ENCODE assay signal across 25 mouse cellular contexts in genomic region chr5:42239806-42240205, GRCm38 (mm10).
DNase-seq lines count a peak whose midpoint lies in the region; ATAC-seq and TF ChIP-seq lines count a peak whose summit lies in the region.
"Had no signal": no experiment of that assay in that cellular context is flagged by ENCODE, and none has a peak within 500 bp of the region (broad histone marks: within the 10 kb centered on the region; RNA-seq: fewer than 3 reads in every experiment).

No protein-coding gene starts in this region.

- H3K27me3 ChIP-seq in liver, embryonic 11.5 days (replicated peaks; ENCODE audit: control insufficient read depth, insufficient read depth, low read length) = no peaks in the 10 kb centered on the region
- H3K27me3 ChIP-seq: forebrain, embryonic 13.5 days; heart, embryonic 12.5 days; heart, embryonic 15.5 days; hindbrain, embryonic 13.5 days had no signal

- H3K36me3 ChIP-seq in liver, embryonic 11.5 days (ENCODE audit: control insufficient read depth, insufficient read depth, low read length) = no peaks in the 10 kb centered on the region
- H3K36me3 ChIP-seq: forebrain, embryonic 10.5 days; heart, embryonic 12.5 days; heart, embryonic 15.5 days; hindbrain, embryonic 10.5 days; hindbrain, embryonic 13.5 days had no signal

- DNase-seq in layer of hippocampus, adult 2 months (ENCODE audit: low spot score in 2 of 2) = no peak
- DNase-seq in layer of hippocampus, postnatal 36 days = no peak
- DNase-seq in right cerebral cortex, postnatal 25 days = peak; percentile 29
- DNase-seq in right cerebral cortex, adult 2 months (ENCODE audit: low spot score in 2 of 2) = no peak
- DNase-seq in telencephalon, adult 2 months (ENCODE audit: low read depth, low spot score) = peak; percentile 64
- DNase-seq in liver, embryonic 11.5 days (ENCODE audit: low spot score) = no peak
- DNase-seq: adrenal gland, adult 2 months; adrenal gland, postnatal 14 days; cerebellum, adult 11-12 months; cerebellum, adult 8-10 months; cerebellum, postnatal 10 days; cerebellum, postnatal 36 days; forebrain, postnatal 0 days; gastrocnemius, postnatal 25 days; heart, adult 18-20 months; heart, postnatal 10 days; heart, postnatal 36 days had no signal

- no peak for ATAC-seq in liver, embryonic 11.5 days (replicated peaks; ENCODE audit: low FRiP score)
- ATAC-seq: CD4-positive, CD25-positive, alpha-beta regulatory T cell, adult 4 months; forebrain, embryonic 13.5 days; forebrain, postnatal 0 days; hindbrain, embryonic 16.5 days had no signal

- no peaks in the 10 kb centered on the region for H3K9me3 ChIP-seq in liver, embryonic 11.5 days (ENCODE audit: control insufficient read depth, low read length)
- H3K9me3 ChIP-seq: forebrain, embryonic 10.5 days; forebrain, embryonic 13.5 days; heart, embryonic 12.5 days; heart, embryonic 15.5 days; hindbrain, embryonic 10.5 days; hindbrain, embryonic 13.5 days had no signal

- no peaks in the 10 kb centered on the region for H3K4me1 ChIP-seq in liver, embryonic 11.5 days (replicated peaks; ENCODE audit: control insufficient read depth, insufficient read depth, low read length)
- H3K4me1 ChIP-seq: forebrain, embryonic 10.5 days; forebrain, embryonic 13.5 days; heart, embryonic 12.5 days; heart, embryonic 15.5 days; hindbrain, embryonic 13.5 days had no signal

- no peak overlapping the region for H3K9ac ChIP-seq in liver, embryonic 11.5 days (ENCODE audit: low read depth, low read length)
- H3K9ac ChIP-seq: forebrain, embryonic 13.5 days; forebrain, postnatal 0 days; heart, embryonic 12.5 days; heart, embryonic 15.5 days; hindbrain, embryonic 13.5 days had no signal

- TF ChIP-seq CTCF in layer of hippocampus, adult 2 months (conservative IDR thresholded peaks at IDR 0.05) = no peak

- H3K4me2 ChIP-seq in liver, embryonic 11.5 days = no peak overlapping the region
- H3K4me2 ChIP-seq: forebrain, embryonic 13.5 days; heart, embryonic 12.5 days; heart, embryonic 15.5 days; hindbrain, embryonic 13.5 days had no signal

- no peak overlapping the region for H3K4me3 ChIP-seq in layer of hippocampus, adult 2 months
- H3K4me3 ChIP-seq in liver, embryonic 11.5 days (ENCODE audit: low read depth, low read length) = no peak overlapping the region
- H3K4me3 ChIP-seq: forebrain, embryonic 10.5 days; forebrain, embryonic 13.5 days; heart, embryonic 12.5 days; heart, embryonic 15.5 days; hindbrain, embryonic 10.5 days; hindbrain, embryonic 13.5 days had no signal

- H3K27ac ChIP-seq in layer of hippocampus, adult 2 months = peak overlapping the region; percentile 81
- H3K27ac ChIP-seq in liver, embryonic 11.5 days (ENCODE audit: low read depth, low read length) = no peak overlapping the region
- H3K27ac ChIP-seq: forebrain, embryonic 10.5 days; forebrain, embryonic 13.5 days; heart, embryonic 15.5 days; hindbrain, embryonic 10.5 days; hindbrain, embryonic 13.5 days had no signal

Comparison
In these comparisons a context has a peak if more than half of its experiments do, and no peak if none do; other contexts are left out.
1. DNase-seq: peak in right cerebral cortex, postnatal 25 days (single experiment) and telencephalon, adult 2 months (single experiment); none in layer of hippocampus, adult 2 months (0 of 2), layer of hippocampus, postnatal 36 days (0 of 2), right cerebral cortex, adult 2 months (0 of 2) and liver, embryonic 11.5 days (single experiment).